In the genomic region with DNA sequence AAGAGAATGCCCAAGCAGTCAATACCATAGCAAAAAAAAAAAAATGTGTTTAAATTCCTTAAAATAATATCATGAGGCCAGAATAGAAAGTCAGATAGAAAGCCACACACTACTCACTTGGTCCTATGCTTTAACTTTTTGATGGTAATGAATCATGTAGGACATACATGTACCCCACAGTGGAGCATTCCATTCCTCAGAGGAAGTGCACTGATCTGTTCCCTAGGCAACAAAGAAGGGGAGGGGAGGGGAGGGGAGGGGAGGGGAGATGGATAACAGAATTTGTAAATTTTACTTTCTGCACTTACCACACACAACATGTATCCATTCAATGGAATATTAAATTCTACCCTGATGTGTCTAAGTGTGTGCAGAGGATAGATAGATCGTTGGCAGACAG, we compare ENCODE assay signal across 12 mouse cellular contexts.
"Had no signal": no experiment of that assay in that cellular context is flagged by ENCODE, and none has a peak within 500 bp of the region (broad histone marks: within the 10 kb centered on the region; RNA-seq: fewer than 3 reads in every experiment).

No protein-coding gene starts in this region.

- H3K4me2 ChIP-seq: kidney, embryonic 15.5 days; limb, embryonic 13.5 days; neural tube, embryonic 13.5 days; stomach, embryonic 15.5 days had no signal

- H3K27me3 ChIP-seq: kidney, embryonic 15.5 days; limb, embryonic 13.5 days; neural tube, embryonic 13.5 days; stomach, embryonic 15.5 days had no signal

- H3K4me1 ChIP-seq: limb, embryonic 13.5 days; stomach, embryonic 15.5 days had no signal

- H3K9me3 ChIP-seq: kidney, embryonic 15.5 days; limb, embryonic 13.5 days; neural tube, embryonic 13.5 days; stomach, embryonic 15.5 days had no signal

- H3K9ac ChIP-seq: kidney, embryonic 15.5 days; limb, embryonic 13.5 days; liver, embryonic 14.5 days; neural tube, embryonic 13.5 days; stomach, embryonic 15.5 days had no signal

- DNase-seq: kidney, adult 2 months; kidney, postnatal 14 days; left cerebral cortex, postnatal 4 days; lung, adult 18-20 months; right cerebral cortex, postnatal 14 days; thymus, adult 2 months; thymus, postnatal 25 days had no signal

- H3K27ac ChIP-seq: kidney, embryonic 15.5 days; limb, embryonic 13.5 days; liver, embryonic 14.5 days; neural tube, embryonic 13.5 days; stomach, embryonic 15.5 days had no signal

- H3K36me3 ChIP-seq: kidney, embryonic 15.5 days; limb, embryonic 13.5 days; neural tube, embryonic 13.5 days; stomach, embryonic 15.5 days had no signal

- H3K4me3 ChIP-seq: kidney, embryonic 15.5 days; limb, embryonic 13.5 days; neural tube, embryonic 13.5 days; stomach, embryonic 15.5 days had no signal
